Mouse (Mus musculus) spleen, adult 18-20 months (tissue): ENCODE measurements around the gene E130208F15Rik.

Experiments
- DNase-seq, 2 experiments: peaks; one replicate each; pipeline ENCODE4 v3.0.0; 2022; ENCODE audit warnings: mixed read lengths in 2 of 2

Gene E130208F15Rik

DNA sequence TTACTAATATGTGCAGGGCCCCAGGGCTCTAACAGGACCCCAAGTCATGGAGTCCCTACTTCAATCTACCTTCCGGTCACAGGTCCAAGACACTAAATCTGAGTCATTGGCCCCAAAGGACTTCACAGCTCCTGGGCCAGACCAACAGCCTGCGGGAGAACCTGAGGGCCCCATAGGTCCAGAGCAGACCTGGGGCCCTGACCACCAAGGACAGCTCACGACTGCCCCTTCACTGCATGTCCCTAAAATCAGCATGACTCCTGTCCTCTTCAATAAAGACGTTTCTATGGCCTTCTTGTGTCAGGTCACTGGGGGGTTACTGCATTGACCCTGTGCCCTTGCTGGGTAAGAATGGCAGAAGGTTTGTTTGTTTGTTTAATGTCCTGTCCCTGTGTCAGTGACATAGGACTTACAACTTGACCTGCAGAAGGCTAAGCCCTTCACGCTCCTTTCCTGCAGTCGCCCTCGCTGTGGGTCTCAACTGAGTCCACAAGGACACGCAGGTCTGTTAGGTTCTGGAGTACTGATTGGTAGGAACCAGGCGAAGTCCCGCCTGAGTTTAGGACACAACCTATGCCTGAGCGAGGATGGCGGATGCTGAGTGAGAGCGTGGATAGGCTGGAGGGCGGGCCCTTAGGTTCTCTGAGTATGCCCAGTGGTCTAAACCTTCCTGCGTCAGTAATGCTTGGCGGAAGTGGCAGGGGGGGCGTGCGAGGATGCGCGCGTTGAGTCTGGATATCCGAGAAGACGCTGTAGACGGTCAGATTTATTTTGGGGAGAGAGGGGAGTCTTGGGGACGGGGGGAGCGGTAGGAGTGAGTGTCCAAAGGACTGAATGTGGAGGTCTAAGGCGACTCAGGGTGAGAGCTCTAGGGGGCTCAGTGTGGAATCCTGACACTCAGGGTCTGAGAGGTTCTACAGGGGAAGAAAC, 13.2 kb upstream of the E130208F15Rik start, which contains the start of gene Alkbh6:
Alkbh6 (plus strand) TSS at position 642 of the 930 bp plus-strand sequence.
- DNase-seq = peak; percentile 81 to 87

DNA sequence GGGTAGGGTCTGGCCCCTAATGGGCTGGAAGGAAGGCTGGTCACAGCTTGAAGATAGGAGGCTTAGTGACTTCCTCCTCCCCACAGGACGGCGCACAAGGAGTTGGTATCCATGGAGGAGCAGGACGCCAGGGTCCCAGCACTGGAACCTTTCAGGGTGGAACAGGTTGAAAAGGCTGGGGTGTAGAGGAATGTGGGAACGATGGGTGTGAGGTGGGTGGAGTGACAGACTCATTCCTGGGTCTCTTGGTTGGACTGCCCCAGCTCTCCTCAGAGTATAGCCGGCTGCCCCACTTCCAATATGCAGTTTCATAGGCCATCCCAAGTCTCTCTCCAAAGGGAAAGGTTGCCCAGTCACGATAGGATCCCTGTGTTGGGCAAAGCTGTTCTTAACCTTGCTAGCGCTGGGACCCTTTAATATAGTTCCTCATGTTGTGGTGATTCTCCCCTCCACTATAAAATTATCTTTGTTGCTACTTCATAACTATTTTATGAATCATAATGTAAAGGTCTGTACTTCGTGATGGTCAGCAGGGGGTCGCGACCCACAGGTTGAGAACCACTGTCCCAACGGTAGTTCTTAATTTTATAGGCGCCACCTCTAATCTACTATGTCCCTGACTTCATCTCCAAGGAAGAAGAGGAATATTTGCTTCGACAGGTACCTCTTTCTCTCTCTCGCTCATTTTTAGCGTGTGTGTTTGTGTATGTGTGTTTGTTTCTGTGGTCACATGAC, 12.0 kb upstream of the E130208F15Rik start:
- DNase-seq = no peak

DNA sequence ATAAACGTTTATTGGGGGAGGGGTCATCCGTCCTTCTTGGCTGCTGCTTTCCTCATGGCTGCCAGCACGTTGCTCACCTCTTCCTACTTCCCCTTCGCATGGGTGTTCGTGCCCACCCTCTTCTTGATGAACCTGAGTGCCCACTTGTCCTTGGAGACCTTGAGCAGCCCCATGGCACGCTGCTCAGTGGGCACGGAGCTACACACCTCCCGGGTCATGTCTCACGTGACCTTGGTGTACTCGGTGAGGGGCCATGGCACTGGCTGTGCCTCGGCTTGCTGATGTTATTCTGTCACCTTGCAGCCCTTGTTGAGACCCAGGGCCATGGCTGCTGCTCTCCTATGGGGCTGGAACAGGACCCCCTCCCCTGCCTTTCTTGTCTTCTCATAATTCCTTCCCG, 11.4 kb upstream of the E130208F15Rik start:
- no peak for DNase-seq

DNA sequence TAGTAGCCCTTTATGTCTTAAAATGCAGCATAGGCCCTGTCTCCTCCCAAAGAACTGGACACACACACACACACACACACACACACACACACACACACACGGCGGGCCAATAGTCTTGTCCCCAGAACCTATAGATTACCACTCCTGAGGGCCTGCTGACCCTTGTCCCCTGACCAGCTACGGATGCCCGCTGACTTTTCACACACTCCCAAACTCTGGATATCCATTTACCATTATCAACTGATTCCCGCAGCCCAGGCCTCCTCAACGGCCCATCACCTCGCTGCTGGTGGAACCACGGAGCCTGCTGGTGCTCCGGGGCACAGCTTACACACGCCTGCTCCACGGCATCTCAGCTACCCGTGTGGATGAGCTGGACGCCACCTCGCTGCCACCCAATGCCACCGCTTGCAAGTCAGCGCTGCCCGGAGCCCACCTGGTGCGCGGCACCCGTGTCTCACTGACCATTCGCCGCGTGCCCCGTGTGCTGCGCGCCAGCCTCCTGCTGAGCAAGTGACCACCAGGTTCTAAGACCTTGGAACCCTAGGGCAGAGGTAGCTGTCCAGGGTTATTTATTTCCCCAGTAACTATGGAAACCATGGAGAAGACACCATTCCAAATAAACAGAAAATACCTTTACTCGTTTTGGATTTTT, 7.7 kb upstream of the E130208F15Rik start:
- DNase-seq = no peak

DNA sequence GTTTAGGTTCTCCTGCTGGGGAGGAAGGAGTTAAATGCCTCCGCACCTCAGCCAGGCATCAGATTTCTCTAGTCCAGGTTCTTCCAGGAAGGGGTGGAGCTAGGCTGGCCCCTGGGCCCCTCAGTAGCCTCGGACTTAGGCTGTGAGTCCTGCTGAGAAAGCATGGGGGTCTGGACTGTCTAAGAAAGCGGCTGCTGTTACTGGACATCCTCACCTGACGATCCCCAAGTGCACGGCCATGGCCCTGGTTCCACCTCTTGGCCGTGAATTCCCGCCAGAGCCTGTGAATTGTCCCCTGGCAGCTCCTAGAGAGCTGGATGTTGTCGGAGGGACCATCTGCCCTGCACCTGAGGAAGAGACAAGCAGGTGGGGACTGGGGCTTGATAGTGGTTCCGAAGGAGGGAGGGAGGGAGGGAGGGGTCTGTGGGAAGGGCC, 6.8 kb upstream of the E130208F15Rik start, which contains the start of gene Syne4:
Syne4 (plus strand) TSS at position 87 of the 435 bp plus-strand sequence.
- no peak for DNase-seq

DNA sequence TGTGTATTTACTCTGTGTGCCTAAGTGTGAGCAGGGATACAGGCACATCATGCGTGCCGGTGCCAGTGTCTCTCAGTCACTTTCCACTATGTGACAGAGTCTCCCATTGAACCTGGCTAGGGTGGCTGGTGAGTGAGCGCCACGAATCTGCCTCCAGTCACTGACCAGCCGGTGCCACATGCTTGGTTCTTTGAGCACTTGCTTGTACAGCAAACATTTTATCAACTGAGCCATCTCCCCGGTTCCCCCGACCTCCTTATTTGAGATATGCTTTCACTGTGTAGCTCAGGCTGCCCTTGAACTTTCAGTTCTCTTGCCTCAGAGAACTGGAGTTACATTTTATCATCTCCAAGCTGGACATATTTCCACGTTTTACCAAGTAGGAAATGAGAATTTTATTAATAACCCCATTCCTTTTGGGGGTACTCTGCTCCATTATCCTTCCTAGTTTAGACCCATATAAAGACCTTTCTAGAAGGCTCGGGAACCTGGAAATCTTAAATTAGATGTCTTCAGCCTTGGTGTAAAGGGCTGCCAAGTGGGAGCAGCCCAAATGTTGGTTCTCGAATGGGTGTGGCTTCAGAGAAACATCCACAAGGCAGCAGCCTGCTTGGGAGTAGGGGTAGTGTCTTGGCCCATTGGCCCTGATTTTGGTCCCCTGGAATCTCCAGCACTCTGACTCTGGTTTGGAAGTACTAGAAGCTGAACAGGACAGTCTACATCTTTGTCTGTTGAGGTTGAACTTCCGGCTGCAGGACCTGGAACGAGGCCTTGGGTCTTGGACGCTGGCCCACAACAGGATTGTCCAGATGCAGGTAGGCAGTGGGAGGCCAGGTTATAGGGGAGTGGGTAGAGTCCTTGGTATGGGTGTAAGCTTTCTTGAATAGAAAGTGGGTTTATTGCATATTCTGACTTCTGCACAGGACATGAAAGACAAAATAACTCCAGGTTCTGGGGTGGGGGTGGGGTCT, 5.7 kb upstream of the E130208F15Rik start:
- DNase-seq = no peak

DNA sequence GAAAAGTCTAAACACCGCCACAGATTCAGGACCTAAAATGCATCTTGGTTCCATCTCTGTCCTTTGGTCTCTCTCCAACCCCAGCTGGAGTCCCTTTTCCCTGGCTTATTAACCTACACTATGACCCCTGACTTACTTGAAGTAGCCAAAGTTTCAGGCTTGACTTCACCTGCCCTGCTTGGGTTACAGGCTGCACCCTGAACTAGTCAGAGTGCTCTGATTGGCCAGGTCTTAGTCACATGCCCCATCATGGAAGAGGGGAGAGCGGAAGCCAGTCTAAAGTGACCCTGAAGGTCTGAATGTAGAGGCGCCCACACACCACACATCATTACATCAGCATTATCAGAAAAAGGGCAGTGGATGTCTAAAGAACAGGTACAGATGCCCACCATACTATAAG, 3.4 kb upstream of the E130208F15Rik start:
- DNase-seq = no peak

DNA sequence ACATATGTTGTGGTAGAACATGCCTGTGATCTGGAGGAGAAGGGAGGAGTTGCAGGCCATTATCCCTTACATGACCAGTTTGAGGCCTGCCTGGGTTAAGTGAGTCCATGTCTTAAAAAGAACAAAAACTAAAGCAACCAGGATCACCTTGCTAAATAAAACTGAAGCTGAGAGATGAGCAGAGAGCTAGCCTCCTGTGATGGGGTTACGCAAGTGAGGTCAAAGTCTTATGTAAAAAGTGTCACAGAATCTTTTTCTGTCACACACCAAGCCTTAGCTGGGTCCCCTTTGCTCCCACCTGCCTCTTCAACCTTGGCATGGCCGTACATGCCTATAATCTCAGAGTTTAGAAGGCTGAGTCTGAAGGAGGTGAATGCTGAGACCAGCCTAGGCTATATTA, 594 bp upstream of the E130208F15Rik start:
- DNase-seq = no peak

DNA sequence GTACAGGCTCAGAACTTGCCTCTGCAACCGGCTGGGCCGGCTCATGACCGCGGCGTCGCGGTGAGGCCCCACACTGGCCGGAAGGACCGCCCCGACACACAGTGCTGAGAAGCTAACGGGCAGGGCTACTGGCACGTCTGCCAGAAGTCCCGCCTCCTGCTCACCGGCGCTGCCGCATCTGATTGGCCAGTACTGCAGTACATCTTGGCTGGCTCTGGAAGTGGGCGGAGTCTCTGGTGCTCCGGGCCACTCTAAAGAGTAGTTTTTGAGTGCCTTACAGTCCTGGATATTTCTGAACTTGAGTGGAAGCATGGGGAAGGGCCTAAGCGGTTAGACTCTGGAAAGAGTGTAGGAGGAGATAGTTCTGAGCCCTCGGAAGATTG, 736 bp downstream of the E130208F15Rik start:
- peak; percentile 92 to 95 for DNase-seq

DNA sequence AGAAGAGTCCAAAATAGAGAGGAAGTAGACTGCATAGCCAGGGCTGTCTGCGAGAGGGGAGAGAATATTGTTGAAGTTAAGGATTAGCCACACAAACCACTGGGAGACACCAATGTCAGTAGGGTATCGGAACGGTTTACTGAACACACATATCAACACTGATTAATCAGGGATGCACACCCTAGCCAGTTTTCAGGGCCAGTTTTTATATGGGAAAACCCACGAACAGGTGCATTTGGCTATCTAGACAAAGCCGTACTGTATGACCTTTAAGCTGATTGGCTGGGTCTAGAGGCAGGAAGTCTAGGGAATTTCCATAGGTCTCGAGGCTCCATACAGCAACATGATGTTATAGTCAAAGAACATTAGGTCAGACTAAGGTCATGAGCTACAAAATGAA, 1.3 kb downstream of the E130208F15Rik start:
- no peak for DNase-seq

DNA sequence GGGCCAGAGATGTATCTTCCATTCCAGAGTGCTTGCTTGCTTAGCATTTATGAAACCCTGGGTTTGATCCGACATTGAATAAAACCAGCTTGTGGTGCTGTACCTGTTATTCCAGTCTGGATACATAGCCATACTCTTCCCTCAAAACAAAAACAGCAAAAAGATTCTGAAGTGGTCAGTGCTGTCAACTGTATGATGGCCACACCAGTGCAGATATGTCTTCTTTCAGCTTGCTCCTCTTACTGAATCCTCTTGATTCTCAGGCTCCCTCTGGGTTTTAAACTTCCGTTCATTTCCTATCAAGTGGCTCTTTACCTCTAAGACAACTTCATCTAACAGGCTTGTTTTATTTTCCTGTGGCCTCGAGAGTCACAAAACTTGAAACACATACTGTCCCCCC, 2.3 kb downstream of the E130208F15Rik start, which contains the start of gene Sdhaf1:
Sdhaf1 (minus strand) TSS at position 101 of the 400 bp plus-strand sequence.
- no peak for DNase-seq

DNA sequence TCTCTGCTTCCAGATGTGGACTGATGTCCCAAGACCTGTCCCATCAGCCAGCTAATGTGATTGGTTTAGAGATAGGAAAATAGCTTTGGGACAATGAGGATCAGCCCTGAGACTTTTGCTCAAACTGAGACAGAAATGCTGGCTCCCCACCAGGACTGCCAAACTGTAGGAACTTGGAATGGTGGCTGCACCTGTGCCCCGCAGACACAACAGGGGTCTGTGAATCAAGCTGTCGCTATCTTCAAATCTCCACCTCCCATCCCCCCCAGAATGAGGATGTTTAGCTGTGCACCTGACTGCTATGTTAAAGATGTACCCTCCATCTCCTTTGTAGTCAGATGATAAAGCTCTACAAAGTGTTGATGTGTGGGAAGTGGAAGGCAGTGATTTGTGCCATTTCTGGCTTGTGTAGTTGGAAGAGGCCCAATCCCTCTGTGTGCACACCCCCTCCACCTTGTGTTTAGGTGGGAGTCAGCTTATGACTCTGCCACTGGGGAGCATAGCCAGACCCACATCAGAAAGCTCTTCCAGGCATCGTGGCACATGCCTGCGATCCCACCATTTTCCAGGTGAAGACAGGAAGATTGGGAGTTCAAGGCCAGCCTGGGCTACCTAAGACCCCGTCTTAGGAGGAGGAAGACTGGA, 2.9 kb downstream of the E130208F15Rik start:
- DNase-seq = no peak

DNA sequence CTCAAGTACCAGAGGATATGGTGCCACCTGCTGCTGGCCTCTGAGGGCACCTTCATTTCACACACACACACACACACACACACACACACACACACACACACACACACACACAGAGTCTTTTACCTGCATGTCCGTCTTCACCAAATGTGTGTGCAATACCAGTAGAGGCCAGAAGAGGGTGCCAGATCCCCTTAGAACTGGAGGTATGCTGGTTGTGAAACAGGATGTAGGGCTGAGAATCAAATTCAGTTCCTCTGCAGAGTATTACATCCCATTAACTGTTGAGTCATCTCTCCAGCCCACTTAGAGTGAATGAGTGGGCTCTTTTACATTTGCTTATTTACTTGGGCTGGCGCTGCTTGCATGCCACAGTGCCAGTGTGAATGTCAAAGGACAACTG, 3.8 kb downstream of the E130208F15Rik start:
- DNase-seq = peak in 1 of 2 experiments; percentile 62

DNA sequence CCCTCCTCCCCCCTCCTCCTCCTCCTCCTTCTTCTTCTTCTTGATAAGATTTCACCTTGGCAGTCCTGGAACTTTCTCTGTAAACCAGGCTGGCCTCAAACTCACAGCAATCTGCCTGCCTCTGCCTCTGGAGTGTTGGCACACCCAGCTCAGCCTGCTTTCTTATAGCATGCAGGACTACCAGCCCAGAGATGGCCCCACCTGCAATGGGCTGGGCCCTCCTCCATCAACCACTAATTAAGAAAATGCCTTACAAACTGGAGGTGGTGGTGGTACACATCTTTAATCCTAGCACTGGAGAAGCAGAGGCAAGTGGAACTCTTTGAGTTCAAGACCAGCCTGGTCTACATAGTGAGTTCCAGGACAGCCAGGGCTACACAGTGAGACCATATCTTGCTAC, 4.9 kb downstream of the E130208F15Rik start:
- DNase-seq = no peak

DNA sequence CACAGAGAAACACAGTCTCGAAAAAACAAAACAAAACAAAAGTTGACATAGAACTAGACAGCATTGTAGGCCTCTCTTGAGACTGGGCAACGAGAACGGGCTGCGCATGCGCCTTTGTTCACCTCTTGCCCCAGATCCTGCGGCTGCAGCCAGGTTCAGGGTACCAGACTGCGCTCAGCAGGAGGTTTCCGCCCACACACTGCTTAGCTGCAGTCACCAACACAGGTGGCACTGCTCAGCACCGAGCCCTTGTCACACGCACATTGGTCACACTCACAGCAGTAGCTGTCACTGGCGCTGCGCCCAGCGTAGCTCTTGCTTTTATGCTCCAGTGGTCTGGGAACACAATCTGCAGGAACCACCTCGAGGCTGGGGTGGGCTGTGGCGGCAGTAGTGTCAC, 5.6 kb downstream of the E130208F15Rik start:
- no peak for DNase-seq

DNA sequence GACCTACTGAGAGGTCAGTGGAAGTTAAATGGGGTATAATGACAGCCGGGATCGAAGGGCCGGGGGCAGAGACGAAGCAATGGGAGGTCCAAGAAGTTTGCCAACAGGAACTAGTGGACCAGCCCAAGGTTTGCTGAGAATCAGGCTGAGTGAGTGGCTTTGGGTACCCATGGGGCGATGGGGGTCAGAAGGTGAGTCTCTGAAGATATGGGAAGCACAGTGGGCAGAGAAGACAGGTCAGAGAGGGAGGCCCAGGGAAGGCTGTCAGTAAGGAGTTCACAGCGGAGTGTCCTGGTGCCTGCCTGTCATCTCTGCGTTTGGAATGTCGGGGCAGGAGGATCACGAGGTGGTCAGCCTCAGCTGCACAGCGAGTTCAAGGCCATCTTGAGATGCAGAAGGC, 6.8 kb downstream of the E130208F15Rik start:
- DNase-seq = no peak

DNA sequence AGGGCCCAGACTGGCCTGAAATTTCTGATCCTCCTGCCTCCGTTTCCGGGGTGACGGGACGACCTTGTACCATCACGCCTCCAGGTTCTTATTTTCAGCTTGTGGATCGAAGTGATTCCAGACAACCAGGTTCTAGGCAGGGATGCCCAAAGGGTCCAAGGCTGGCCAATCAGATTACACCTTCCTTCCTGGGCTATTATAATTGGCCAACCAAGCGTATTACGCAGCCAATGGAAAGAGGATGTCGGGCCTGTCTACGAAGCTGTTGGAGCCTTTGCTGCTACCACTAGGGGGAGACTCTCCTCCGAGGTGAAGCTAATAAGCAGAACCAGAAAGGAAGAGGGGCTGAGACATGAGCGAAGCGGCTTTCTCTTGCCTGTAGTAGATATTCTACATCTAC, 10.3 kb downstream of the E130208F15Rik start:
- peak; percentile 49 to 63 for DNase-seq

DNA sequence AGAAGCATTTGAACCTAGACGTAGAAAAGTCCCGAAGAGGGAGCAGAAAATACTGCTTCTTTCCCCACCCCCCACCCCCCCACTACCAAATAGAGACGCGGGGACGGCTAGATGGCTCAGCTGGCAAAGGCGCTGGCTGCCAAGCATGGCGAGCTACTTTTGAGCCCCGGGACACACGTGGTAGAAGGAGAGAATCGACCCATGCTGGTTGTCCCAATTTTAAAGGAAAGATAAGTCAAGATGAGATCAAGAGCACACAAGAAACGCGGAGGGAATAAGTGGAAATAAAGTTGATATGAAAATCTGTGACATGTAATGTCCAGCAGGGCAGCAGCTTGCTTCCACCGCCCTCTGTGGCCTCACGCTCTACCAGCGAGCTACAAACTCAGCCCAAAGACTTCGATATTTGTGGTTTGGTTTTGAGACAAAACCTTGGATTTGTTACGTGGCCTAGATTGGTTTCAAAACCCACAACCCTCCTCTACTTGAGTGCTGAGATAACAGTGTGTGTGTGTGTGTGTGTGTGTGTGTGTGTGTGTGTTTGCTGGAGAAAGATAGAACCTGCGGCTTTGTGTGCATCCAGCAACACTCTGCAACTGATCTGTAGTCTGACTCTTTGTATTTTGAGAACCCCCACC, 11.2 kb downstream of the E130208F15Rik start:
- no peak for DNase-seq

DNA sequence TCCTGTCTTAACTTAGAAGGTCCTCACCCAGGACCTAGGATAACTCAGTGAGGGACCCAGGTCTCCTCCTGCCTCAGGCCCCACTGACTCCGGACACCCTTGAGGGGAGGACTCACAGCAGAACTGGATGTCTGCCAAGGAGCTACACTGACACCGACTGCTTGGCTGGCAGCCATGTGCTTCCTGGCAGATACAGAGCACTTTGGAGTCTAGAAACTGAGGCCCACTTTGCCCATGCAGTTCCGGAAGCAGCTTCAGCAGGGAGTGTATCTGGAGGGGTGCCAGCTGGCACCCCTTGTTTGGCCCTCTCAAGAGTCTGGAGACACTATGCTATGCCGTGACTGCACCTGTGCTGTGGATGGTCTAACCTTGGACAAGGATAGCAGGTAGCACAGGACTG, 11.9 kb downstream of the E130208F15Rik start:
- no peak for DNase-seq

DNA sequence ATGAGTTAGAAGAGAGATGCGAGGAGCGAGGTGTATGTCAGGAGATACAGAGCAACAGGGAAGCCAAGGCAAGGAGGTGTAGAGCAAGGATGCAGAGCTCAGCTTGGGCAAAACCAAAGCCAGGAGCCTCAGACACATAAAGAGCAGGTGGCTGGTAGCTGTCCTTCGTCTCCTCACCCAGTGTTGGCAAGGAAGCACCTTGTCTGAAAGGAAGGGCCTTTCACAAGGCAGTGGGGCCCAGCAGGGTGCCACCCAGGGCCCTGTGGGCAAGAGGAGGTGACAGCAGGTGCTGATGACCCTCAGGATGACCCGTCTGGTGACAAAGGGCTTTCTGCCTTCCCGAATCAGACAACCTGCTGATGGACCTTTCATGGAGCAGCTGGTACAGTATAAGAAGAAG, 13.0 kb downstream of the E130208F15Rik start:
- DNase-seq = no peak

DNA sequence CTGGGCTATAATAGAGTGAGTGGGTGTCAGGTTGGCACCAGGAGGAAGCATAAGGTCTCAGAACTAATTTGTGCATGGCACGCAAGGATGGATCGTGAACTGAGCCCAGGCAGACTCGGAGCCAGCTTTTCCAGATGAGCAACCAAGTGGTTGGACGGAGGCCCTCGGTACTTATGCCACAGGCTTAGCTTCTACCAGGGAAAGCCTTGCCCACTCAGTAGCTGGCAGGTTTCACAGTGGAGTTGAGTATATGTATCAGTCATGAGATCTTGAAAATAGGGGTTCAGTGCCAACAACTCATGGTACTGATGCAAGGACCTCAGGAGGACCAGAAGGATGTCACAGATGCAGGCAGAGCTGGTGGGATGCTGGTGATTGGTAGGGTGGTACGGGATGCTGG, 14.1 kb downstream of the E130208F15Rik start:
- no peak for DNase-seq
